Mouse (Mus musculus) adrenal gland, postnatal 4 days (tissue): ENCODE measurements around the gene Mdga1. TPM values are rescaled to one million over a fixed set of nuclear protein-coding genes. Genes with fewer than 3 reads are reported as not detected.
A peak's percentile ranks its signal among the peaks of the same experiment; 100 is the strongest.

Source experiments
- DNase-seq, 2 experiments: peaks; one replicate each; pipeline ENCODE4 v3.0.0; 2021 to 2022; ENCODE audit warnings: low spot score in 2 of 2, mixed read lengths in 2 of 2
- total RNA-seq, 2 experiments: library from RNA; stranded (reverse); gene quantifications; 2 replicates each; pipeline ENCODE4 v1.2.3; 2021

Gene Mdga1
- total RNA-seq, 2 experiments from 2014 or later: 3.1 to 6.8 TPM

DNA sequence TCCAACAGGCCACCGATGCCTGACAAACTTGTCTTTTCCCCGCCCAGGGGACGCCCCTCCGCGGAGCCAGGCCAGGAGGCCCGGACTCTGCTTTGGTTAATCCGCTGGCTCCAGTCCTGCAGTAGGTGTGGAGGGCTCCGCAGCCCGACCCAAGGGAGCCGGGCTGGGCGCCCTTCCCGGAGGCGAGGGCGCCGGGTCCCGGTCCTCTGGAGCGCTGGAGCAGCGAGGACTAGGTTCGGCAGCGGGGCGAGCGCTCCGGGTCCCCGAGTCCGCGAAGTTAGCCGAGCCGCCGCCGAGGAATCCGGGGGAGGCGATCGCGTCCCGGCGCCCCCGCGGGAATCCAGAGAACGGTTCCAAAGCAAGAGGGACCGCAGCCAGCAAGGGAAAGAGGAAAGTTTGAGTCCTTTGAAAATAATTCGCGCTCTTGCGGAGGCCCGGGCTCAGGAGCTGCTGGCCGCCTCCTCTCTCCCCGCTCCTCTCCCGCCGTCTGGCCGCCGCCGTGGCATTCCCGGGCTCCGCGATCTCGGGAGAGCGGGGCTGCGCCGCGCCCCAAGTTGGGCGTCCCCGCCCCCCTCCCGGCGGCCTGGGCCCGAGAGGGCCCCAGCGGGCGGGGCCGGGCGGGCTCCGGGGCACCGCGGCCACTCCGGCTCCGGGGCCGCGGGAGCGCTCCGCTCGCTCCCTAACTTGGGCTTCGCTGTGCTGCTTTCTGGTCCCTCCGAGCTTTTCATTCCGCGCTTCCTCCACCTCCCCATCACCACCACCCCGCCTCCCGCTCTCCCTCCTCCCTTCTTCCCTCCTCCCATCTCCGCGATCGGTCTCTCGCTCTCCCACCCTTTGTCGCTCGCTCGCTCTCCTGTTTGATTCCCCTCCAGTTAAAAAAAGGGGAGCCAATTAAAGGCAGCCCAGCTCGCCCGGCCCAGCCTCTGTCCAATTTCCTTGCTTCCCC lies 81.7 kb downstream of the Mdga1 start:
- DNase-seq: no peak

DNA sequence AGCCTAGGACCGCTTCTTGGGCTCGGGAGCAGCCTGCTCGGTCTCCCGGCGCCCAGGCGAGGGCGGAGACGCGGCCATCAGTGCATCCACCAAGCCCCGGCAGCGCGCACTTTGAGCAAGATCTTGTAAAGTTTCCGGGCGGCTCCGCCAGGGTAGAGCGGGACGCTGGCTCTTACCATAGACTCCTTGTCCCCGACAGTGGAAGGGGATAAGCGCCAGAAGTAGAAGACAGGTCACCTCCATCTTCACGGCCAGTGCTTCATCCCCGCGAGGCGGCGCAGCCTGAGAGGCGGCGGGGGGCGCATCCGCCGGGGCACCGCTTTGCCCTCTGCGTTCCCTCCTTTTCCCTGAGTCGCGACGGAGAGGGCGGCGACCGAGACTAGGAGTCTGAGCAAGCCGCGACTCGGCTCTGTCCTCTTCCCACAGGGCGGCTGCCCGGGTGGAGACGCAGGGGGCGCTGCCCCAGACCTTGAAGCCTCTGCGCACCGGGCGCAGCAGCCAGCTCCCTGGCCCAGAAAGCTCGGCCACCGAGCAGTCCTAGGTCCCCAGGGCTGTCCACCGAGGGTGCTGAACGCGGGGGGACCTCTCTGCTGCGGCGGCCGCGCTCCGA lies 82.5 kb downstream of the Mdga1 start:
- DNase-seq: no peak

DNA sequence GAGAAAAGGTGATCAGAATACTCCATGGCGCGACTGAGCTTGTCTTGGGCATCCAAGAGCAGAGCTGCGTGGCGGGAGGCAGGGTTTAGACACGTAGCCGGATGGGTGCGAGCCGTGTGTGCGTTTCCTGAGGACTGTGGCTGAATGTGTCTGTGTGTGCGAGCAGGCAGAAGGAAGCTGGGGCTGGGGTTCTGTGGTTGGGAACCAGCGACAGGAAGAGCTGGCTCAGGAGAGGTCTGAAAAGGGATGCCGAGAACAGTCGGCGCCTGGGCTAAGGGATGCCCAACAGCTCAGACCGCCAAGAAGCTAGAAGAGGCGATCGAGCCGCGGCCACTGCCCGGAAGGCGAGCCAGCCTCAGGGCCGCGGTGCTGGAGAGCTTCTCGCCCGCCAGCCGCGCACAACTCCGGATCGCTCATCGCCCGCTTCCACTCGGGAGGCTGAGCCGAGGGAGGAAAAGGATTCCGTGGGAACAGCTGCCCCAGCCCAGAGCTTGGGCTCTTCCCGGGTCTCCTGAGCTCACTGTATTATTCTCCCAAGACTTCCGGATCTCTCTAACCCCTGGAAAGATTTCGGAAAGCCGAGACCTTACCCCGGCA lies 83.1 kb downstream of the Mdga1 start:
- DNase-seq: no peak

DNA sequence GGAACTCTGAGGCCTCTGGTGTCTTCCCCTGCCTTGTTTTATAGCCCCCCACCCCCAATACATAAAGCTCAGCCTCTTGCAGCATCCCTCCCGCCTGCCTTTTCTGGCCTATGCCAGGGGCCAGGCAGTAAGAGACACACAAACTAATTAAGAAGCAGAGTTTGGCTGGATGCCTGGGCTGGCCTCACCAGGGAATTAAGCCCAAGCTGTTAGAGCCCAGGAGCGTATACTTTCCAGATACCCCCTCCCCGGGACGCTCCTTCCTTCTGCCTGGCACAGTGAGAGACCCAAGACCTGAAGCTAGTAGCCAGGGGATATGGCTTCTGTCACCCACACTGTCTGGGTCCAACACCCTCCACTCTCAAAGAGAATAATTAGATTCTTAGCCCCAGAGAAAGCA lies 83.8 kb downstream of the Mdga1 start:
- DNase-seq: no peak

DNA sequence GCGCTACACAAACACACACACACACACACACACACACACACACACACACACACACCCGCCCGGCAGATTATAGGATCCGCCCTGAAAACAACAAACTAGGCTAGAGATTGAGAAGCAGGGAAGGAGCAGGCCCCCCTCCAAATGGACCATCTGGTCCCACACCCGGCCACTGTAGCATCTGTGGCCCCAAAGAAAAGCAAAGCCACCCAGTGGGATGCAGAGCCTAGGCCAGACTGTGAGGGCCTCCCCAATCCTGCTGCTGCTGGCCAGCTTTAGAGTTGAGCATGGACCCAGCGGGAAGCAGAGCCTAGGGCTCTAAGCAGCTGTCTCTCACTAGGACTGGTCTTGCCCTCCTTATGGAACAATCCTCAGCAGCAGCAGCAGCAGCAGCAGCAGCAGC lies 85.3 kb downstream of the Mdga1 start:
- no peak for DNase-seq

DNA sequence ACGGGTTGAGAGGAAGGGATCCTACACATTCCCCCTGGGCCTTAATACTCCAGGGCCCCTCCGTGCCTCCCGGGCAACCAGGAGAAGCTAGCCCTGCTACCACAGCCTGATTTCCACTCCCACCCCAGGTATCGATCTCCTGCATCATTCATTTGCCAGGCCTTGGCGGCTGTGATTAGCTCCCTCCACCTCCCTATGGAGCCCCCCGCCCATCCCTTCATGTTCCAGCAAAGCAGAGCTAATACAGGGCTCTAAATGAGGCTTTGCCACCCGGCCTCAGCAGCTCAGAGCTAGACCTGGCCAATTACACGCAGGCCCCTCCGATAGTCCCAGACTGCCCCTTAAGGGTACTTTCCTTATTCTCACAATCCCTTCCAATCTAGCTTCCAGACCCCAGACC lies 86.5 kb downstream of the Mdga1 start:
- DNase-seq: no peak

DNA sequence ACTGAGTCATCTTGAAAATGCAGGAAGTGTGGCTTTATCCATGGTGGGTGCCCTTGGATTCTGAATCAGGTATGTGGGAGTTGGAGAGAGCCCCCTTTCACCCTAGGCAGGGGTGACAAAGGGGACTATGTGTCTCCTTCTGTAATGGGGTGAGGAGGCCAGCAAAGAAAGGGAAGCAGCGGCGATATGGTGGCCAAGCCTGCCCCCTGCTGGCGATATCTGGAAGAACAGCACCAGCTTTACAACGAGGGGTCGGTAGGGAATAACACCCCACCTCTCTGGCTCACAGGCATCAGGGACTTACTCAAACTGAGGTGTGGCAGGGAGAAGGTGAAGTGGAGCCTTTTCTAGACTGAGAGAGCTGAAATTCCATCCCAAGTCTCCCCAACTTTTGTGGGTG lies 87.0 kb downstream of the Mdga1 start:
- DNase-seq: peak in 1 of 2 experiments; percentile 33

DNA sequence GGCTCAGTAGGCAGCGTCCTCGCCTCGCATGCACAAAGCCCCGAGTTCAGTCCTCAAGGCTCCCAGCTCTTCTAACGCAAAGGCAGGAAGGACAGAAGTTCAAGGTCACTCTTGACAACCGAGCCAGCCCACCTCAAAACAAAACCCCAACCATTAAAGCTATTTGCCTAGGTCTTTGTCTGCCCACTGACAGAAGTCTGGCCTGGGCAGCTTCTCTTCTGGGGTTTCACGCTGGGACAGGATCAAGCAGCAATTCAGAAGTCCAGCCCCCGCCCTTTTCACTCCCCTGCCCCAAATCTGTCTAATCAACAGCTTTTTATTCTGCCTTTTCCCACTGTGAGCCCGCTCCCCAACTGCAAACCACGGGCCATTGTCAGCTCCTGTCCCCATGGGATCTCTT lies 89.6 kb downstream of the Mdga1 start:
- no peak for DNase-seq

DNA sequence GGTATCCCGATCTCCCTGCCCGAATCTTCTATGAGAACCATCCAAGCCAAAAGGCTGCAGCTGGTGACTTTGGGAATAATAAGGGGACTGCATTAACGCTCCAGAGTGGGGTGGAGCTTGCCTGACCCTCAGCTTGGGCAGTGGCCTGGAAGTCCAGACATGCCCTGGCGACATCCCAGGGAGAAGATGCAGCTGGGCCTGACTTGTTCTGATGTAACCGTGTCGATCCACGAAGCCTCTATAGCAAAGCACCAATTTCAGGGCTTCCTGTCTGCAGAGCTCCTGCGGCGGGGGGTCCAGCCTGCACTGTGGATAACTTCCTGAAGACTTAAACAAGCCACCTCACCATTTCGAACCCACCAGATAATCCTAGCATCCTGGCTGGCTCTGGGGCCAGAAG lies 90.9 kb downstream of the Mdga1 start:
- DNase-seq: no peak

DNA sequence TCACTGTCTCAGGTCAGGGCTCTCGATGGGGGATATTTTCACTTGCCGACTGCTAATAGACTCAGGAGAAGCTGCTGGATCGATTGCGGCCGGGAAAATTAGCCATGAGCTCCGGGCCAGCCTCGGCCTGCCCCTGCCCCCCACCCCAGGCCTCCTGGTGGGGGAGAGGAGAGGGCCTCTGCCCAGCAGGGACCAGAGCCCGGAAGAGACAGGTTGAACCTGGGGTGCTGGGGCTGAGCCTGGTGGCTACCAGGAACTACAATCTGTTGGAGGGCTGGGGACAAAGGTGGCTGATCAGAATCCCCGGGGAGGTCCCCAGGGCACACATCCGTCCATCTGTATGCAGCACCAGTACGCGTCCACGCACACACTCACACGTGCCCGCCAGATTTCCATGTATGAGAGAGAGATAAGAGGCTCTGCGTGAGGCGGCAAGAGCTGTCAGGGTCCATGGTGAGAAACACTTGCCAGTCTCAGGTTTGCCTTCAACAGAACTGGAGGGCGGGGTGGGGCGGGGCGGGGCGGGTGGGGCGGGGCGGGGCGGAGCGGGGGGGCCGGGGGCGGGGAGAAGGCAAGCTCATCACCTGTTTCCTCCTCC lies 95.7 kb downstream of the Mdga1 start:
- DNase-seq: no peak

DNA sequence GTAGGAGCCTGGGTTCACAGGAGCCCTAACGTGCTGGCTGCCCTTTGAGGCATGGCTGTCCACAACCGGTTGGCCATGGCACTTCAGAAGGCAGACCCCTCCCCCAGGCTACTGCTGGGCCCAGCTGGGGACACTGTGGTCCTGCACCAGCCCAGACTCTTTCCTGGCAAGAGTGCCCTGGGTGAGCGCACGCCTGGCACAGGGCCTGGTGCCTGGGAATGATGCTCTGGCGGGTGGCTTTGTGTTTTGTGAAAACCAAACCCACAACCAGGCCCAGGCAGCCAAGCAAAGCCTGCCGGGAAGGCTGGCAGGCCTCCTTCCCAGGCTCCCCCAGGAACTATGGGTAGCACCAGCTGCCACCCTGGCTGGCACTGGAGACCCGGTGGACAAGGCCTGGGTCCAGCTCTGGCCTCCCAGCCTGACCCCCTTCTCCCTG lies 96.3 kb downstream of the Mdga1 start:
- no peak for DNase-seq

DNA sequence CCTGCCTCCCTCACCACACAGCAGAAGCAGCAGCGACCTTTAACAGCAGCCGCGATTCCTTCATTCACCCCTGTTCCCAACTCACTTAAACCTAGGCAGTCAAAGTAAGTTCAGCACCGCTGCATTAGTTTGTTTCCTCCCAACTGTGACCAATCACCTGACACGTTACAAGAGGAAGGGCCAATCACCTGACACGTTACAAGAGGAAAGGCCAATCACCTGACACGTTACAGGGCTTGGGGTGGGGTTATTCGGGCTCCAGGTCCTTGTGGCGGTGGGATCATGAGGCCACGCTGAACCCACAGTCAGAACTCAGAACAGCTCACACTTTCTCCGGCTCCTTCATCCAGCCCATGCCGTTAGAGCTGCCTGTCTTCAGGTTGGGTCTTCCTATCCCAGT lies 99.6 kb downstream of the Mdga1 start:
- no peak for DNase-seq

DNA sequence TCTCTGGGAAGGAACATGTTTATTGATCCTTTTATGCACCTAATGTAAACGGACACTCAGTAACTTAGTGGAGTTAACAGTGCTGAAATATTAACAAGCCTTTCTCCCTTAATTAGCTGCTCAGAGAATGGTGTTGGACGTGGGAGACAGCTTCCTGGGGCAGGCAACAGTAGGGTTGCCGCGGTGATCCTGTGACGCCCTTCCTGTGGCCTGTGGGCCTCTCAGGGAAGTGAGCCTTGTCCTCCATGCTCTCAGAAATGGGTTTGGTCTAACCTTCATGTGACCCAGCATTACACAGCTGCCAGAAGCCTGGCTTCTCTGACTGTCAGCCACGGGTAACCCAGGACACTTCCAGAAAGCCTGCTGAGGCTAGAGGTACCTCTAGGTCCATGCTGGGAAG lies 104.0 kb downstream of the Mdga1 start:
- DNase-seq: no peak

DNA sequence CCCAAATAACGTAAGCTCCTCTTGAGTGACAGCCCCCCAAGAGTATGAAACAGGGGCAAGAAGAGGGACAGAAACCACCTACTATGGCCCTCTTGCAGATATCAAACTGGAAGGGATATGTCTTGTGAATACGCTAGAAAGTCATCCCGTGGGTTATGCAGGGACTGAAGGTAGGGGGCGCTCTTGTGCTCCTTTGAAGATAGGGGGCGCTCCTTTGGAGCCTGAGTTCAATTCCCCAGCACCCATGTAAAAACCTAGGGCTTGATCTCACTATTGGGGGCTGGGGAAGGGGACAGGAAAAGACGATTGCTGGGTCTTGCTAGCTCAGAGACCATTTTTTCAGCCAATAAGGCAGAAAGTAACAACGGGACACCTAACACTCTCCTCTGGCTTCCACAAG lies 105.4 kb downstream of the Mdga1 start:
- DNase-seq: no peak

DNA sequence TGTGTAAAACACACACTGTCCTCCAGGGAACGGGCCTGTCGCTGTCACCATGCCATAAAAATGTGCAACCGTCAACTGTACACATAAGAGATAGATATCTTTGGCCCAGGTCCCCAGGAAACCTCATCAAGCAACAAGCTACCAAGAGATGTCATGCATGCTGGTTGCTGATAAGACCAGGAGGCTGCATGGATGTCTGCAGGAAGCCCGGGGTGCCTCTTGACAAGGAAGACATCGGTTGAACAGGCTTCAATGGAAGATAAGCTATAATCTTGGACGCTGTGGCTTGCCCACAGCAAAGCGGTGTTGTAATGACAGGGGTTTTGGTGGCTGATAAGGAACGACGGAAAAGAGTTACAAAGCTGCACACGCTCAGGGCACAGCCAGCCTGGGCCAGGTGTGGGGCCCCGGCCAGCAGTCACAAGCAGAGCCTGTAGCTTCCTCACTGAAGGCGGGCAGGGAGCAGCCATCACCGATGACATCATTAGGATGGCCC lies 110.1 kb downstream of the Mdga1 start:
- DNase-seq: no peak

DNA sequence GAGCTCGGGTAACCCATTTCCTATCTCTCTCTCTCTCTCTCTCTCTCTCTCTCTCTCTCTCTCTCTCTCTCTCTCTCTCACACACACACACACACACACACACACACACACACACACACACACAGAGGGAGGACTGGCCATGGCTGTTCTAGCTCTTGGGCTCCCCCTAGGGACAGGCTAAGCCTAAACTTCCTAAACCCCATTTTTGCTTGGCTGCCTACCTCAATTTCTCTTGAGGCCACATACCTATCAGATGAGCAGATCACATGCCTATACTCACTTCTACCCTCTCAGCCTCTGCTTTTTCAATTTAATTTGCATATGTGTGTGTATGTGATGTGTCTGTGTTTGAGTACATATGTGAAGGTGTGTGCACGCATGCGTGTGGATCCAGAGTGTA lies 111.1 kb downstream of the Mdga1 start:
- no peak for DNase-seq

DNA sequence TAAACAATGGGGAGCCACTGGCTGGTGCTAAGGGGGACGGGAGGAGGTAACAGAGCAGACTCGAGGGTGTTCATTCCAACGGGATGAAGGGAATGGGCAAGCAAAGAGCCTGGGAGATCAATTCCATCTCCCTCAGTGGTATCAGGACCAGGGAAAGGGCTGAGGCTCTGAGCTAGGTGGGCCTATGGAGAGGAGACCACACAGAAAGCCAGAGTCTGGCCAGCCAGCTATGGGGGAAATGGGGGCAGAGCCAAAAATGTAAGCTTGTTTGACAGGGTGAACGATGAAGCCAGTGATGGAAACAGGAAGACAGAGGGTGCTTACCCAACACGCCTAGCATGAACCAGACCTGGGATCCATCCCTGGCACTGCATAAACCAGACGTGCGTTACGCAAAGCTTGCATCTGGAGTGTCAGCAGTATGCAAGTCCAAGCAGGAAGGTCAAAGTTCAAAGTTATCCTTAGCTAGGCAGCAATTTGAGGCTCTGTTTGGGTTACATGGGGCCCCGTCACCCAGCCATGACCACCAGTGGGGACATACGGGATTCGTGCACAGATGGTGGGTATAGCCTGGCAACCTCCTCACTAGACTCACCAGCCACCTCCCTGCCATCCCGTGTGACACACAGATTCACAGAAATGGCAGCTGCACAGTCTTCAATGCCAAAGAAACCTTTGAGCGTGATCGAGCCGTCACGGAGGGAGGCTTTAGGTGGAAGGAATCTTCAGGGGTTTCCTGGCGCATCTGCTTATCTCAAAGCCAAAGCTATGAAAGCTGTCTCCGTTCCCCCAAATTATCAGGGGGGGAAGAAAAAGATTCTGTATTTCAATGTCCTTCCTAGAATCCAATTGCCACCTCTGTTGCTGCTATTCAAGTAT lies 113.9 kb downstream of the Mdga1 start:
- no peak for DNase-seq

DNA sequence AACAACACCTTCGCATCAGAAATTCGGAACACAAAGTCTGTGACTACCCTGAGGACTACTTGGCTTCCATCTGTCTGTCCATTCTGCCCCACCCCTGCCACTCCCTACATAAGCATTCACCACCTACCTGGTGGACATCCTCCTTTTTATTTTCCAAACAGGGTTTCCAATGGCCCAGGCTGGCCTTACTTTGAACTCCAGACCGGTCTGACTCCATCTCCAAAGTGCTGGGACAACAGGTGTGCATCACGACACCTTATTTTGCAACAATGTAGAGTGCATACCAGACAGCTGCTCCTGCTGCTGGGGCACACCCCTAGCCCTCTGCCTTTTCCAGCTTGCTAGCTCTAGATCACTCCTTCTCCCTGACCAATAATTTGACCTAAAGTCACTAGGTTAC lies 115.1 kb downstream of the Mdga1 start:
- DNase-seq: no peak

DNA sequence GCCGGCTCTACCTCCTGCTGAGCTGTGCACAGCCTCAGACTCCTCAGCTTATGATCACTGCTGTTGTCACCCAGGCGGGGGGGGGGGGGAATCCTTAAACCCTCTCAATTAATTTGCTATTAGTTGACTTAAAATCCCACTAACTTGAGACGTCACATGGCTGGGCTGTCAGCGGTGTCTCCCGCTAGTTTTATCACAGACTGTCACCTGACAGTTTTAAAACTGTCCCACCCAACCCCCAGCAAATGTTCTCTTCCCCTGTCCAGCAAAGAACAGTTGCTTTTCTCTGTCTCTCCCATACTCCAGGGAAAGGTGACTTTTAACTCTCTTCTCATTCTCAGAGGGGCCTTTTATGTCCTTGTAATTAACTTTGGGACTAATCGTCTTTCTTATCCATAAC lies 115.5 kb downstream of the Mdga1 start:
- no peak for DNase-seq

DNA sequence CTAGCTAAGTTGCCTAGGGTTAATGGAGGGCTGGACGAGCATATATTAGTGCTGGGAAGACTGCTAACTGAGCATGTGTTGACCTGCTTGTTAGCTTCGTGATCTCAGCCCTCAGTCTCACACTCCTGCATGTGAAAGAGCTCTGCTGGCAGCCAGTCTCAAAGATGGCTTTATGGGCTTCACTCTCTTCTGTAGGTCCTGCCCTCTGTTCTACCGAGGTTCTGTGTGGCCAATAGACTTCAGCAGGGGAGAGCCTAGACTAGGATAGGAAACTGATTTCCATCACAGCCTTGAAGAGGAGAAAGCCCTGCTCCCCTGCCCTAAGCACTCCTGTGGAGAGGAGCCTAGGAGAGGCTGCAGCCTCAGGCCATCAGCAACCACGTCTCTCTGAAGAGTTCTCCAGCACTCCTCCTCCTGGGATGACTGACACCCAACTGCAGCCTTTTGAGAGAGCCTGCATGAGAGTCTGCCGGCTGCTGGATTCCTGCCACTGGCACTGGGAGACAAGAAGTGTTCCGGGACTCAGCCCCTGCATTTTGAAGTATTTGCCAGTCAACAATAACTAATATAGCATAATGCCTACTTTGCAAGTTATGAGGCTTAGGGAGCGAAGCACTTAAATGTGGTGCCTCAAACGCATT lies 116.9 kb downstream of the Mdga1 start:
- DNase-seq: no peak
